Mouse (Mus musculus) midbrain, embryonic 16.5 days (tissue): ENCODE measurements around the gene Hist1h2bb. TPM values are rescaled to one million over a fixed set of nuclear protein-coding genes. Genes with fewer than 3 reads are reported as not detected.
"Not testable (repeated sequence)": the region's sequence is repeated elsewhere in the genome, so short reads cannot be mapped to it uniquely, and the experiment has no call there.

ENCODE experiments used
- ATAC-seq: fragments of 200-750 bp; cut with Nextera tagmentation; 2 replicates; pipeline ENCODE4 v1.8.0; 2017; ENCODE audit warnings: moderate TSS enrichment
- H3K27ac ChIP-seq: fragments of 300-500 bp; sonication (generic); 2 replicates; pipeline ENCODE4 v1.5.1; 2014; ENCODE audit warnings: mild to moderate bottlenecking, low read length, mixed read lengths
- H3K27me3 ChIP-seq: fragments of 300-500 bp; sonication (generic); 2 replicates; pipeline ENCODE4 v1.6.1; 2014; ENCODE audit warnings: low read depth, low read length, mixed read lengths; ENCODE audit not compliant: control insufficient read depth, insufficient read depth
- H3K36me3 ChIP-seq: fragments of 300-500 bp; sonication (generic); 2 replicates; pipeline ENCODE4 v1.6.1; 2014; ENCODE audit warnings: mild to moderate bottlenecking, low read length, moderate library complexity, mixed read lengths; ENCODE audit not compliant: control insufficient read depth, insufficient read depth
- H3K4me1 ChIP-seq: fragments of 300-500 bp; sonication (generic); 2 replicates; pipeline ENCODE4 v1.6.1; 2014; ENCODE audit warnings: mild to moderate bottlenecking, low read length, mixed read lengths; ENCODE audit not compliant: control insufficient read depth, insufficient read depth
- H3K4me2 ChIP-seq: fragments of 300-500 bp; sonication (generic); 2 replicates; pipeline ENCODE4 v1.6.1; 2014; ENCODE audit warnings: mild to moderate bottlenecking, low read length, mixed read lengths
- H3K4me3 ChIP-seq: fragments of 300-500 bp; sonication (generic); 2 replicates; pipeline ENCODE4 v1.5.1; 2014; ENCODE audit warnings: low read depth, mild to moderate bottlenecking, low read length, moderate library complexity, mixed read lengths
- H3K9ac ChIP-seq: fragments of 300-500 bp; sonication (generic); 2 replicates; pipeline ENCODE4 v1.6.1; 2014; ENCODE audit warnings: low read depth, low read length, mixed read lengths
- H3K9me3 ChIP-seq: fragments of 300-500 bp; sonication (generic); replicated peaks from 2 replicates; pipeline ENCODE4 v1.6.1; 2014; ENCODE audit warnings: mild to moderate bottlenecking, low read length, mixed read lengths; ENCODE audit not compliant: control insufficient read depth, poor library complexity, severe bottlenecking
- WGBS: fragments of 180-500 bp; shearing (Covaris S2); extraction: QIAGEN DNeasy Blood & Tissue Kit; methylation state at CpG from one replicate; pipeline ENCODE4 v1.1.7; 2014; 5-methylcytosine and 5-hydroxymethylcytosine counted together
- polyA plus RNA-seq: library from polyadenylated mRNA; unstranded; fragments of >200 nt; fragmentation: Nextera tagmentation; extraction: Ambion mirVana; gene quantifications from 2 replicates; pipeline ENCODE4 v1.2.1, GENCODE M21; 2015

Gene Hist1h2bb
- polyA plus RNA-seq, 1 experiment from 2014 or later, result not detected

- H3K36me3 ChIP-seq, H3K9me3 ChIP-seq, H3K27me3 ChIP-seq: not testable (repeated sequence)
- peaks cover 17% of the 10 kb centered on the region for H3K4me1 ChIP-seq
- peak within 1 kb of the TSS; percentile 90 for H3K27ac ChIP-seq
- H3K4me3 ChIP-seq, result peak within 1 kb of the TSS; percentile 45
- H3K4me2 ChIP-seq, result peak within 1 kb of the TSS; percentile 77
- peak within 1 kb of the TSS; percentile 57 for H3K9ac ChIP-seq
- 0% methylated on average over 11 of the region's 47 CpGs for WGBS
- ATAC-seq, result peak; percentile 76
Measured at GRCm38 (mm10) chr13:23752067-23752741, 5.7 kb downstream of the Hist1h2bb start, which contains the start of gene Hist1h3b. Gene Hist1h3b, plus strand, starts transcription at chr13:23752267.

- Histone ChIP-seq H3K9me3 (no peaks in the 10 kb centered on the region), H3K27me3 (no peaks in the 10 kb centered on the region), H3K4me3 (no peak overlapping the region), H3K4me2 (peak overlapping the region; percentile 39), H3K9ac (no peak overlapping the region), H3K4me1 (peaks cover 17% of the 10 kb centered on the region), H3K36me3 (no peaks in the 10 kb centered on the region), H3K27ac (no peak overlapping the region)
- 3% methylated on average over 6 of the region's 6 CpGs for WGBS
- ATAC-seq, result no peak
Measured at GRCm38 (mm10) chr13:23752742-23753172, 6.2 kb downstream of the Hist1h2bb start.

- H3K9ac ChIP-seq, result no peak overlapping the region
- H3K36me3 ChIP-seq, result no peaks in the 10 kb centered on the region
- no peaks in the 10 kb centered on the region for H3K9me3 ChIP-seq
- no peak overlapping the region for H3K4me3 ChIP-seq
- 59% methylated on average over 4 of the region's 4 CpGs for WGBS
- no peak overlapping the region for H3K4me2 ChIP-seq
- H3K27ac ChIP-seq, result no peak overlapping the region
- H3K4me1 ChIP-seq, result peaks cover 14% of the 10 kb centered on the region
- ATAC-seq, result no peak
- no peaks in the 10 kb centered on the region for H3K27me3 ChIP-seq
Measured at GRCm38 (mm10) chr13:23753314-23754078, 7.0 kb downstream of the Hist1h2bb start.

- H3K27me3 ChIP-seq, result no peaks in the 10 kb centered on the region
- ATAC-seq, result no peak
- H3K36me3 ChIP-seq, result no peaks in the 10 kb centered on the region
- no peaks in the 10 kb centered on the region for H3K9me3 ChIP-seq
- H3K4me1 ChIP-seq, result peaks cover 17% of the 10 kb centered on the region
- H3K27ac ChIP-seq, result no peak overlapping the region
- H3K9ac ChIP-seq, result no peak overlapping the region
- no peak overlapping the region for H3K4me3 ChIP-seq
- no peak overlapping the region for H3K4me2 ChIP-seq
Measured at GRCm38 (mm10) chr13:23755000-23755399, 8.5 kb downstream of the Hist1h2bb start.

GRCm38 (mm10) chr13:23756790-23757189, 10.3 kb downstream of the Hist1h2bb start, which contains the start of gene Hist1h4b:
Gene Hist1h4b, plus strand, starts transcription at chr13:23757013.
- ATAC-seq, result peak; percentile 77
- Histone ChIP-seq H3K9me3 (no peaks in the 10 kb centered on the region), H3K4me3 (peak within 1 kb of the TSS; percentile 43), H3K27ac (peak within 1 kb of the TSS; percentile 77), H3K9ac (peak within 1 kb of the TSS; percentile 23), H3K27me3 (no peaks in the 10 kb centered on the region), H3K4me1 (peaks cover 18% of the 10 kb centered on the region), H3K4me2 (peak within 1 kb of the TSS; percentile 71), H3K36me3 (no peaks in the 10 kb centered on the region)
- WGBS, result 0% methylated on average over 17 of the region's 22 CpGs

- no peaks in the 10 kb centered on the region for H3K36me3 ChIP-seq
- peak overlapping the region; percentile 23 for H3K9ac ChIP-seq
- H3K4me3 ChIP-seq, result peak overlapping the region; percentile 43
- peak overlapping the region; percentile 71 for H3K4me2 ChIP-seq
- H3K27ac ChIP-seq, result peak overlapping the region; percentile 77
- no peaks in the 10 kb centered on the region for H3K9me3 ChIP-seq
- no peaks in the 10 kb centered on the region for H3K27me3 ChIP-seq
- no peak; the same call in 1 of the 2 replicates for ATAC-seq
- WGBS, result under 1% methylated on average over 14 of the region's 23 CpGs
- H3K4me1 ChIP-seq, result peaks cover 17% of the 10 kb centered on the region
Measured at GRCm38 (mm10) chr13:23757211-23757773, 10.8 kb downstream of the Hist1h2bb start.

- Histone ChIP-seq H3K4me3 (no peak overlapping the region), H3K9me3 (no peaks in the 10 kb centered on the region), H3K4me2 (no peak overlapping the region), H3K27ac (no peak overlapping the region), H3K4me1 (peaks cover 17% of the 10 kb centered on the region), H3K27me3 (no peaks in the 10 kb centered on the region), H3K36me3 (no peaks in the 10 kb centered on the region), H3K9ac (no peak overlapping the region)
- ATAC-seq, result no peak
- WGBS, result 48% methylated on average over 3 of the region's 3 CpGs
Measured at GRCm38 (mm10) chr13:23757921-23758320, 11.4 kb downstream of the Hist1h2bb start.

- WGBS, result 81% methylated on average over 3 of the region's 3 CpGs
- H3K4me1 ChIP-seq, result peaks cover 26% of the 10 kb centered on the region
Measured at GRCm38 (mm10) chr13:23759251-23759771, 12.8 kb downstream of the Hist1h2bb start.

More at GRCm38 (mm10) chr13:23759251-23759771, 12.8 kb downstream of the Hist1h2bb start:
- no peak overlapping the region for H3K4me2 ChIP-seq
- ATAC-seq, result no peak
- H3K27ac ChIP-seq, result no peak overlapping the region
- H3K4me3 ChIP-seq, result no peak overlapping the region
- no peaks in the 10 kb centered on the region for H3K27me3 ChIP-seq
- no peaks in the 10 kb centered on the region for H3K9me3 ChIP-seq
- no peak overlapping the region for H3K9ac ChIP-seq
- H3K36me3 ChIP-seq, result no peaks in the 10 kb centered on the region
